Mouse (Mus musculus) cerebellum, adult 2 months (tissue): ENCODE measurements around the gene Them7.

Source experiments
- CTCF ChIP-seq: fragments of 200-500 bp; IDR thresholded peaks from 2 replicates; pipeline ENCODE4 v1.5.1; 2011; ENCODE audit warnings: low read depth, mild to moderate bottlenecking, control low read depth, low read length, moderate library complexity, borderline replicate concordance; ENCODE audit not compliant: insufficient read depth
- POLR2A ChIP-seq: fragments of 200-500 bp; IDR thresholded peaks from 2 replicates; pipeline ENCODE4 v1.6.1; 2011; ENCODE audit warnings: low read length, control low read depth, borderline replicate concordance; ENCODE audit not compliant: insufficient read depth

DNA sequence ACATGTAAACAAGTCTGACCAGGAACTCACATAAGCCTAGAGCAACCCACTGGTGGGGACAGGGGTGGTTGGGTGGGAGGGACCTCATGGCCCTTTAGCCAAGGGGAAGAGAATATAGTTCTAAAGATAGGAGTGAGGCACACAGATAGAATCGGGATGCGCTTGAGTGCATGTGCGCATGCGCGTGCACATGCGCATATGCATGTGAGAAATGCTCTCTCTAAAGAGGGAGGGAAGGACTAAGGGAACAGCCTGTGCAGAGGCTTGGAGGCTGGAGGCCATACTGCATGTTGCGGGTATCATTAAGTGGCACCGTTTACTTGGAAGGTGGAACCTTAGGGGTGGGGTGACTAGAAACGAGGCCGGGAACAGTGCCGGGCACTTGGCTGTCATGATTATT lies 37.2 kb downstream of the Them7 start:
- TF ChIP-seq CTCF (no peak), POLR2A (no peak)
